Mouse (Mus musculus): Measurements from ENCODE around the gene AA986860.

Gene AA986860

GRCm38 (mm10) chr1:130731741-130732337, at the start of gene AA986860:
TSS of gene AA986860 (plus strand) at chr1:130731976.
- no peak for DNase-seq (ENCODE audit: extremely low read depth, low read depth)

GRCm38 (mm10) chr1:130683905-130684304, 47.9 kb upstream of the AA986860 start:
- peak; percentile 29 for DNase-seq (ENCODE audit: extremely low read depth, low read depth)

DNA sequence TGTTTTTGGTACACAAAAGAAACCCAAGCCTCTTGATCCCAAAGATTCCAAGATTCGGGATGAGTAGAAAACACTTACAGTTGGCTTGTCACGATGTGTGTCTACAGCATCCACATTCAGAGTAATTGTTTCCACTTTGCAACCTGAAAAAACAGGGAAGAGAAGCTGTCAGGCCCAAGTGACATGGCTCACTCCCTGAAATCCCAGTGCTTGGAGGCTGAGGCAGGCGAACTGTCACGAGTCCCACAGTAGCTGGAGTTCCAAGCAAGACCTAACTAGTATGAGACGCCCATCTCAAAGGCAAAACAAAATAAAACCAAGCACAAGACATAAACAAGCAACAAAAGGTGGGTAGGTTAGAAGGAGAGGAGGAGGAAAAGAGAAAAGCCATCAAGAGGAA, 33.2 kb upstream of the AA986860 start:
- no peak for DNase-seq (ENCODE audit: extremely low read depth, low read depth)

- no peak for DNase-seq (ENCODE audit: extremely low read depth, low read depth)
Measured at GRCm38 (mm10) chr1:130699937-130700633, 31.7 kb upstream of the AA986860 start.

- no peak for DNase-seq (ENCODE audit: extremely low read depth, low read depth)
Measured at GRCm38 (mm10) chr1:130701976-130702375, 29.8 kb upstream of the AA986860 start.

DNA sequence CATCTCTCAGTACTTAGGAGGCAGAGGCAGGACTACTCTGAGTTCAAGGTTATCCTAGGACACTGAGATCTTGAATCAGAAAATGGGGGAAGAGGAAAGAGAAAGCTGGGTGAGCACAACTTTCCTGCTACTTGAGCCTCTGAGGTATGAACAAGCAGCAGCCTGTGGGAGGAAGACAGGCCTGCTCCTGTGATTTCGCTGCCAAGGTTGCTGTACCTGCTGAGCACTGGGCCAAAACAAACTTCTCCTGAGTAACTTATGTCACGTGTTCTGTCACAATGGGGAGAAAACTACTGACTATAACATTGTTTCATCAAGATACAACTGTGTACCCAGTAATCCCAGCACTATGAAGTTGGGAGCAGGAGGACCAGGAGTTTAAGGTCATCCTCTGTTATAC, 28.2 kb upstream of the AA986860 start:
- no peak for DNase-seq (ENCODE audit: extremely low read depth, low read depth)

DNA sequence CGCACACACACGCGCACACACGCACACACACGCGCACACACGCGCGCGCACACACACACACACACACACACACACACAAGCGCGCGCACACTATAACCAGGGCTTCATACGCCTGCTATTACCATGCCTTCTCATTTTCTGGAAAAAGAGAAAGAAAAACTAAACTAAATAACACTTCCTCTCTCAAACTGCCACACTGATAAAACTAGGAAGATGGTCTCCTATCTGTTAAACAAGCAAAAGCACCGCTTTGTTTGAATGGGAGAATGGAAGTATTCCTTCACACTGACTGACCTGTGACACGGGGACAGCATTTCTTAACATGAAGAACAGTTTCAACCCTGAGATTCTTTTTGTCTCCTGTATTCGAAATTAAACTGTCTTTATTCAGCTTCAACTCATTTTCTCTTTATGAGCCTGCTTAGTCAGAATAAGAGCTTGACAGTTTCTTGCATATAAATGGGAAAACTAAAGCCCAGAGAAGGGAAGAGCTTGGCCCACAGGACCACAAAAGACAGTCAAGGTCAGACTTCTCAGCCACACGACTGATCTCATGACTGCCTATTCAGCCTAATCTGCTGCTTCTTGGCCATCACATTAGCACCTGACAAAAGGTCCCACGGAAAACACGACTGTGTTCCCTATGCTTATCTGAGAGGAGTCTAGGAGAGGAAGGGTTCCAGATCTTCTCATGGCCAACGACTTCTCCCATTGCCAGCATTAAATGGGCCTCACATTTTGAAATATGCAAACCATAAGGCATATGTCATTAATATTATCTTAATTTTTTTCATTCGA, 21.3 kb upstream of the AA986860 start:
- DNase-seq (ENCODE audit: extremely low read depth, low read depth): no peak

- no peak for DNase-seq (ENCODE audit: extremely low read depth, low read depth)
Measured at GRCm38 (mm10) chr1:130714046-130714445, 17.7 kb upstream of the AA986860 start.

DNA sequence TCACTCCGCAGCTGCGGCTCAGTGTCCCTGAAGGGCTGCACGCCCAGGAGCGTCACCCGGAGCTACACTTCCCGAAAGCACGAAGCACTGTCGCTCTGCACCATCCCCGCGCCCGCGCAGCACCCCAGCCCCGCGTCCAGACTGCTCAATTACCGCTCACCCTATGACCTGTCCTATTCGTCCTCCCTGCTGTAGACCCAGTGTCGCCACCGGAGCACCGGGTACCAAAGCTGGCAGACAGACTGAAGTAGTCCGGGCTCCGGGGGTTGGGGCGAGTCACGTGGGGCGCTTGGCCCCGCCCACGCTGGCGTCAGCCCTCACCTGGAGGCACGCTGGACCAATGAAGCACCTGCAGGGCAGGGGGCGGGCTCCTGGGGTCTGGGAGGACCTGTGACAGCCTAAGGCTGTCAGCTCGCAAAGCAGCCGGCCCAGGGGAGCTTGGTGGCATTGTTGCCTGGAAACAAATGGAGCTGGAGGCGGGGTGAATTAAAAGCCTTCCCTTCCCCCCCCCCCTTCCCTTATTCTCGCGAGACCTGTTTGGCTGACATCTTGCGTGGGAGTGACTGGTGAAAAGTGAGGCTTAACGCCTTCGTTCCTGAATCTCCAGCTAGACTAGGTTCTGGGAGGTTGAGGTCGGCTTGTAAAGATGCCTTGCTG, 16.1 kb upstream of the AA986860 start, which contains the start of gene Gm29427:
Gene Gm29427 (minus strand): TSS at position 239 of the 657 bp plus-strand sequence.
- DNase-seq (ENCODE audit: extremely low read depth, low read depth): peak; percentile 86

- no peak for DNase-seq (ENCODE audit: extremely low read depth, low read depth)
Measured at GRCm38 (mm10) chr1:130716218-130716512, 15.6 kb upstream of the AA986860 start.

DNA sequence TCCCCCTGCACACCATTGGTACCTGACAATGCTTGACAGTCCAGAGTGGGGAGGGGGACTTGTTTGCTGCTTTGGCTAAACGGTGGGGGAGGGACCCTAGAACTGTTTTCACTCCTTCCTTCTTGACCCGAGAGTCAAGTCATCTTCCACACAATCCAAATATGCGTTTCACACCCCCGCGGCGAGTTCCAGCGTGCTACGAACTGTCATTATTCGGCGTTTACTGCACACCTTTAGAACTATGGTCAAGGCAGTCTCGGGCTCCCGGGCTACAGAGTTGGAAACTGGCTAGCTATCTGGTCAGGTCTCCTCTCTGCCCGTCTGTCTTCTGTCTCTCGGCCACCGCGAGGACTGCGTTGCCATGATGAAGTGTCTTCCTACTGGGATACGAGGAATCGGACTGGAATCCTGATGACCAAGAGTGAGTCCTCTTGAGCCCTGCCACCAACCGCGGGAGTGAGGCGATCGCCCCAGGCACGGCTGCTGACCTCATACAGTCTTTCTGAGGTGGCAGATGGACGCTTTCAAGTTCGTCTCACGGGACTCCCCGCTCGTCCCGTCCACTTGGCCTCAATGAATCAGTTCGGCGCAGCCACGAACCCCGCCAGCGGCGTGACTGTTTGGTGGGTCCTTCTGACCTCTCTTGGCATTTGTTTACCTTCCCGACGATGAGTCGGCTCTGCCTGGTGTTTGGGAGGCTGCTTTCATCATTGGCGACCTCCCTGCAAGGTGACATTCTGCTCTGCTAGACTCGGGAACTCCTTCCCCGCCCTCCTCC, 15.1 kb upstream of the AA986860 start:
- peak; percentile 26 for DNase-seq (ENCODE audit: extremely low read depth, low read depth)

GRCm38 (mm10) chr1:130717291-130717871, 14.4 kb upstream of the AA986860 start, which contains the start of gene Yod1:
TSS of gene Yod1 (plus strand) at chr1:130717327.
- DNase-seq (ENCODE audit: extremely low read depth, low read depth): peak; percentile 59

- no peak for DNase-seq (ENCODE audit: extremely low read depth, low read depth)
Measured at GRCm38 (mm10) chr1:130724206-130724605, 7.6 kb upstream of the AA986860 start.

- DNase-seq (ENCODE audit: extremely low read depth, low read depth): no peak
Measured at GRCm38 (mm10) chr1:130726396-130726795, 5.4 kb upstream of the AA986860 start.

DNA sequence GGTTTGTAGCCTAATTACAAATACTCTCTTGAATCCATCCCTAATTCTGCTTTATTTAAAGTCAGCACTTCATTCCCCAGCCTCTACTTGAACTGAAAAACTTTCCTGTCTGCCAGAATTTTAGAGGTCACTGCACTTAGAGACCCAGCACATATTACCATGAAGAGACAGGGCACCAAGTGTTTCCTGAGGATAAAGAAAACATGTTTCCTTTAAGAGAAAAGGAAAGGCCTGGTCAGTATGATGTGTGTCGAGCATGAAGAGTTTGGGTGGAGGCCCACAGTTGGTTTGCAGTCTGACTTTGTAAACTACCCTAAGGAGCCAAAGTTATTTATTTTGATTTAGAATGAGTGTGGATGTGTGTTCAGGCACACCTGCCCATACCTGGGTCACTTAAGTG, 3.7 kb upstream of the AA986860 start:
- no peak for DNase-seq (ENCODE audit: extremely low read depth, low read depth)

GRCm38 (mm10) chr1:130728708-130729107, 3.1 kb upstream of the AA986860 start:
- DNase-seq (ENCODE audit: extremely low read depth, low read depth): no peak

- no peak for DNase-seq (ENCODE audit: extremely low read depth, low read depth)
Measured at GRCm38 (mm10) chr1:130729153-130729552, 2.6 kb upstream of the AA986860 start, which contains the start of gene Pfkfb2. TSS of gene Pfkfb2 (minus strand) at chr1:130729253.

GRCm38 (mm10) chr1:130732706-130733658, 1.2 kb downstream of the AA986860 start:
- DNase-seq (ENCODE audit: extremely low read depth, low read depth): peak; percentile 23

DNA sequence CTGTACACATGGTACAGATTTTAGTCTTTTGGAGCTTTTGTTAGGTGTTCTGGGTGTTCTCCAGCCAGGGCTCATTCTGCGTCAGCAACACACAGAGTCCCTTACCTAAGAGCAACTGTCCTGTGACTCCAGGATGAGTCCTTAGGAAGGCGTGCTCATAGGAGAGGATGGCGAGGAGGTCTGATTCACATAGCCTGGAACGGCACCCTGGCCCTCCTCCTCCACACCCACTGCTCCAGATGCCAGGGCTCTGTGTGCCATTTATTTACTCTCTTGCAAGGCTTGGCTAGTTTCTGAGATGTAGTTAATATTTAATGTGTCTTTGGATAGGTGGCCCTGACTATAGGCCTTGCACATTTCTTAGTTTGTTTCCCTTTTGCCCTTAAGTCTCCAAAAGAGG, 1.9 kb downstream of the AA986860 start:
- DNase-seq (ENCODE audit: extremely low read depth, low read depth): no peak
